Mouse (Mus musculus) CH12.LX (cell line): ENCODE measurements around the gene Nacc2. TPM values are rescaled to one million over a fixed set of nuclear protein-coding genes. Genes with fewer than 3 reads are reported as not detected.

Source experiments
- DNase-seq: peaks from one replicate; pipeline ENCODE4 v3.0.0-alpha.2; 2013; ENCODE audit errors: extremely low read depth
- H3K27ac ChIP-seq: 2 replicates; pipeline ENCODE4 v1.5.1; 2012; ENCODE audit warnings: low read depth, mild to moderate bottlenecking, control low read depth, moderate library complexity; ENCODE audit not compliant: insufficient read depth
- H3K27me3 ChIP-seq: replicated peaks from 2 replicates; pipeline ENCODE3; 2012; ENCODE audit warnings: inconsistent platforms
- H3K36me3 ChIP-seq, 2 experiments: replicated peaks in 1 of 2; 2 replicates each; pipeline versions ENCODE3 to v1.6.1; 2012; ENCODE audit warnings: inconsistent platforms in 1 of 2, low read length in 1 of 2, mild to moderate bottlenecking in 1 of 2, mixed read lengths in 1 of 2, moderate library complexity in 1 of 2; ENCODE audit not compliant: control insufficient read depth in 1 of 2, insufficient read depth in 1 of 2
- H3K4me1 ChIP-seq, 2 experiments: 2 replicates each; pipeline ENCODE4 v1.6.1; 2012; ENCODE audit warnings: inconsistent platforms in 1 of 2, moderate library complexity in 1 of 2; ENCODE audit not compliant: insufficient read depth in 2 of 2, control insufficient read depth in 1 of 2
- H3K4me2 ChIP-seq: 2 replicates; pipeline ENCODE4 v1.6.1; 2012; ENCODE audit warnings: low read depth, mild to moderate bottlenecking, control low read depth; ENCODE audit not compliant: poor library complexity, insufficient read depth, severe bottlenecking
- H3K4me3 ChIP-seq, 3 experiments: fragments of 150-350 bp in 1 of 3; sonication (generic) in 1 of 3; replicated peaks in 1 of 3; 2 replicates each; pipeline versions ENCODE3 to v1.5.1; 2011 to 2012; ENCODE audit warnings: low read depth in 2 of 3, low read length in 2 of 3, mild to moderate bottlenecking in 2 of 3, moderate library complexity in 2 of 3, control low read depth in 1 of 3, improper control_type of control experiment in 1 of 3, inconsistent platforms in 1 of 3, mixed read lengths in 1 of 3; ENCODE audit not compliant: poor library complexity in 1 of 3
- H3K79me2 ChIP-seq: replicated peaks from 2 replicates; pipeline ENCODE4 v1.6.1; 2012; ENCODE audit warnings: mild to moderate bottlenecking, moderate library complexity; ENCODE audit not compliant: control insufficient read depth, poor library complexity, insufficient read depth, severe bottlenecking; ENCODE audit errors: extremely low read depth
- H3K9ac ChIP-seq: 2 replicates; pipeline ENCODE4 v1.6.1; 2012; ENCODE audit warnings: low read depth, mild to moderate bottlenecking, control low read depth, moderate library complexity; ENCODE audit not compliant: insufficient read depth
- H3K9me3 ChIP-seq: replicated peaks from 2 replicates; pipeline ENCODE3; 2012; ENCODE audit warnings: low read length, inconsistent platforms, mixed read lengths
- BHLHE40 ChIP-seq: IDR thresholded peaks from 2 replicates; pipeline ENCODE4 v1.6.1; 2011; ENCODE audit warnings: mild to moderate bottlenecking, low read depth, low read length, improper control_type of control experiment
- CHD1 ChIP-seq: IDR thresholded peaks from 2 replicates; pipeline ENCODE4 v1.6.1; 2012; ENCODE audit warnings: low read depth, low read length, improper control_type of control experiment, inconsistent platforms
- CHD2 ChIP-seq: IDR thresholded peaks from 2 replicates; pipeline ENCODE4 v1.6.1; 2011; ENCODE audit warnings: low read length, improper control_type of control experiment
- CTCF ChIP-seq, 2 experiments: IDR thresholded peaks in 1 of 2; conservative IDR thresholded peaks in 1 of 2; 2 replicates each; pipeline ENCODE4 v1.5.1; 2011 to 2012; ENCODE audit warnings: low read depth in 2 of 2, low read length in 2 of 2, improper control_type of control experiment in 1 of 2, inconsistent platforms in 1 of 2, mild to moderate bottlenecking in 1 of 2, moderate library complexity in 1 of 2
- EP300 ChIP-seq: IDR thresholded peaks from 2 replicates; pipeline ENCODE4 v1.6.1; 2011; ENCODE audit warnings: low read length, improper control_type of control experiment
- GABPA ChIP-seq: IDR thresholded peaks from 2 replicates; pipeline ENCODE4 v1.6.1; 2012; ENCODE audit warnings: low read depth, low read length, improper control_type of control experiment, inconsistent platforms; ENCODE audit not compliant: insufficient replicate concordance
- HCFC1 ChIP-seq: IDR thresholded peaks from 2 replicates; pipeline ENCODE4 v1.6.1; 2012; ENCODE audit warnings: low read depth, mild to moderate bottlenecking, inconsistent platforms, low read length, improper control_type of control experiment
- IRF4 ChIP-seq: IDR thresholded peaks from 2 replicates; pipeline ENCODE4 v1.6.1; 2014; ENCODE audit warnings: low read depth, mild to moderate bottlenecking, inconsistent platforms, low read length, improper control_type of control experiment
- JUN ChIP-seq: IDR thresholded peaks from 2 replicates; pipeline ENCODE4 v1.6.1; 2011; ENCODE audit warnings: low read depth, mild to moderate bottlenecking, low read length, improper control_type of control experiment, moderate library complexity; ENCODE audit not compliant: insufficient read depth
- JUND ChIP-seq: conservative IDR thresholded peaks from 2 replicates; pipeline ENCODE4 v1.6.1; 2011; ENCODE audit warnings: low read depth, low read length, improper control_type of control experiment
- MAFK ChIP-seq: IDR thresholded peaks from 2 replicates; pipeline ENCODE4 v1.6.1; 2011; ENCODE audit warnings: low read length, improper control_type of control experiment; ENCODE audit not compliant: insufficient replicate concordance
- MAX ChIP-seq: IDR thresholded peaks from 2 replicates; pipeline ENCODE4 v1.6.1; 2011; ENCODE audit warnings: low read length, improper control_type of control experiment
- MEF2A ChIP-seq: IDR thresholded peaks from 2 replicates; pipeline ENCODE4 v1.6.1; 2014; ENCODE audit warnings: low read depth, mild to moderate bottlenecking, inconsistent platforms, low read length, improper control_type of control experiment, borderline replicate concordance
- MXI1 ChIP-seq: IDR thresholded peaks from 2 replicates; pipeline ENCODE4 v1.6.1; 2011; ENCODE audit warnings: mild to moderate bottlenecking, low read depth, low read length, improper control_type of control experiment
- MYC ChIP-seq: IDR thresholded peaks from 2 replicates; pipeline ENCODE4 v1.6.1; 2011; ENCODE audit warnings: low read depth, mild to moderate bottlenecking, improper control_type of control experiment, low read length
- NELFE ChIP-seq: IDR thresholded peaks from 2 replicates; pipeline ENCODE4 v1.6.1; 2011; ENCODE audit warnings: low read depth, low read length, improper control_type of control experiment
- NRF1 ChIP-seq: IDR thresholded peaks from 2 replicates; pipeline ENCODE4 v1.6.1; 2014; ENCODE audit warnings: low read depth, mild to moderate bottlenecking, inconsistent platforms, low read length, improper control_type of control experiment, moderate library complexity
- PAX5 ChIP-seq: IDR thresholded peaks from 2 replicates; pipeline ENCODE4 v1.6.1; 2012; ENCODE audit warnings: low read length, inconsistent platforms, mixed read lengths
- POLR2A ChIP-seq: IDR thresholded peaks from 2 replicates; pipeline ENCODE4 v1.6.1; 2011; ENCODE audit warnings: low read depth, mild to moderate bottlenecking, improper control_type of control experiment, low read length
- RAD21 ChIP-seq: IDR thresholded peaks from 2 replicates; pipeline ENCODE4 v1.6.1; 2011; ENCODE audit warnings: low read depth, mild to moderate bottlenecking, low read length, improper control_type of control experiment, moderate library complexity
- RCOR1 ChIP-seq: conservative IDR thresholded peaks from 2 replicates; pipeline ENCODE4 v1.6.1; 2012; ENCODE audit warnings: low read depth, mild to moderate bottlenecking, inconsistent platforms, low read length, improper control_type of control experiment
- SIN3A ChIP-seq: IDR thresholded peaks from 2 replicates; pipeline ENCODE4 v1.6.1; 2012; ENCODE audit warnings: low read length, improper control_type of control experiment, inconsistent platforms
- SMC3 ChIP-seq: IDR thresholded peaks from 2 replicates; pipeline ENCODE4 v1.6.1; 2011; ENCODE audit warnings: low read depth, low read length, improper control_type of control experiment
- TCF12 ChIP-seq: IDR thresholded peaks from 2 replicates; pipeline ENCODE4 v1.6.1; 2014; ENCODE audit warnings: low read depth, mild to moderate bottlenecking, inconsistent platforms, low read length, improper control_type of control experiment
- UBTF ChIP-seq: IDR thresholded peaks from 2 replicates; pipeline ENCODE4 v1.6.1; 2012; ENCODE audit warnings: low read depth, mild to moderate bottlenecking, inconsistent platforms, low read length, improper control_type of control experiment, moderate library complexity
- USF1 ChIP-seq: IDR thresholded peaks from 2 replicates; pipeline ENCODE4 v1.6.1; 2014; ENCODE audit warnings: low read depth, mild to moderate bottlenecking, inconsistent platforms, low read length, improper control_type of control experiment
- USF2 ChIP-seq: conservative IDR thresholded peaks from 2 replicates; pipeline ENCODE4 v1.6.1; 2011; ENCODE audit warnings: low read depth, low read length, improper control_type of control experiment
- ZKSCAN1 ChIP-seq: IDR thresholded peaks from 2 replicates; pipeline ENCODE4 v1.6.1; 2012; ENCODE audit warnings: low read depth, inconsistent platforms, low read length, improper control_type of control experiment, borderline replicate concordance
- ZMIZ1 ChIP-seq: IDR thresholded peaks from 2 replicates; pipeline ENCODE4 v1.6.1; 2012; ENCODE audit warnings: low read depth, mild to moderate bottlenecking, inconsistent platforms, low read length, improper control_type of control experiment
- dilution Hi-C: fragments of 300-500 bp; cut with MboI; formaldehyde crosslinking; loops from 2 replicates; pipeline ENCODE4 v1.14.3; 2020; ENCODE audit warnings: low sequenced_read_pairs; ENCODE audit not compliant: extremely low pct_unique_long_range_greater_than_20kb, extremely low pct_ligation_motif_present
- in situ Hi-C: fragments of 300-500 bp; cut with MboI; formaldehyde crosslinking; loops from 3 replicates; pipeline ENCODE4 v1.14.3; 2019; ENCODE audit warnings: low sequenced_read_pairs, low pct_ligation_motif_present, low pct_unique_long_range_greater_than_20kb, mixed read lengths
- polyA plus RNA-seq: library from polyadenylated mRNA; unstranded; fragments of >175 nt; gene quantifications from 2 replicates; pipeline ENCODE4 v1.2.1, GENCODE M21; 2012; ENCODE audit warnings: low read depth; ENCODE audit not compliant: insufficient read length
- total RNA-seq, 2 experiments: library from RNA; depleted of rRNA; stranded (reverse); fragments of 300-350 nt in 1 of 2; fragments of >200 nt in 1 of 2; gene quantifications; 2 replicates each; pipeline ENCODE4 v1.2.3; 2012 to 2014

The Nacc2 gene
- total and polyA plus RNA-seq, 3 experiments: 0.59 to 2.3 (median 1.1) TPM

DNA sequence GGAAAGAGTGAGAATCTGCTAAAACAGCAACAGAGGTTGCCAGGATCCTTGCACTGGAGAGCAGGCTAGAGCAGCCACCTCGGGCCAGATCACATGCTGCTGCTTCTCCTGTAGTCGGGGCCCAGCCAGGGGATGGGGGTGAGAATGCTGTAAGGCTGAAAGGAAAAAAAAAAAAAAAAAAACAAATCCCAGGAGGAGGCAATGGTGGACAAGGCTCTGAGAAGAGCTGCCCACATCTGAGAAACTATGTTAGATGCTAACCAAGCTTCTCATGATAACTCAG, 3.8 kb downstream of the Nacc2 start:
- H3K9ac ChIP-seq: no peak overlapping the region
- H3K4me1 ChIP-seq: peaks cover 6 to 34% of the 10 kb centered on the region in 2 experiments
- DNase-seq: no peak
- no peaks in the 10 kb centered on the region for H3K79me2 ChIP-seq
- H3K36me3 ChIP-seq: no peaks in the 10 kb centered on the region
- H3K4me2 ChIP-seq: no peak overlapping the region
- H3K27ac ChIP-seq: no peak overlapping the region
- dilution Hi-C loops: no loop called here
- H3K4me3 ChIP-seq: no peak overlapping the region
- peaks cover 29% of the 10 kb centered on the region for H3K27me3 ChIP-seq
- no peaks in the 10 kb centered on the region for H3K9me3 ChIP-seq
- in situ Hi-C loops: no loop called here
- TF ChIP-seq MEF2A: no peak
- TF ChIP-seq CHD1: no peak
- no peak for TF ChIP-seq NRF1
- no peak for TF ChIP-seq GABPA
- TF ChIP-seq CHD2: no peak
- no peak for TF ChIP-seq ZMIZ1
- no peak for TF ChIP-seq MAX
- TF ChIP-seq PAX5: no peak
- TF ChIP-seq RAD21: no peak
- TF ChIP-seq SIN3A: no peak
- no peak for TF ChIP-seq USF1
- no peak for TF ChIP-seq USF2
- no peak for TF ChIP-seq MYC
- no peak for TF ChIP-seq TCF12
- no peak for TF ChIP-seq POLR2A
- no peak for TF ChIP-seq ZKSCAN1
- TF ChIP-seq CTCF (conservative IDR thresholded peaks at IDR 0.05 in 1 of 2, IDR thresholded peaks at IDR 0.05 in 1 of 2; ENCODE audit: low read depth in 2 of 2, low read length in 2 of 2): no peak
- no peak for TF ChIP-seq HCFC1
- no peak for TF ChIP-seq NELFE

DNA sequence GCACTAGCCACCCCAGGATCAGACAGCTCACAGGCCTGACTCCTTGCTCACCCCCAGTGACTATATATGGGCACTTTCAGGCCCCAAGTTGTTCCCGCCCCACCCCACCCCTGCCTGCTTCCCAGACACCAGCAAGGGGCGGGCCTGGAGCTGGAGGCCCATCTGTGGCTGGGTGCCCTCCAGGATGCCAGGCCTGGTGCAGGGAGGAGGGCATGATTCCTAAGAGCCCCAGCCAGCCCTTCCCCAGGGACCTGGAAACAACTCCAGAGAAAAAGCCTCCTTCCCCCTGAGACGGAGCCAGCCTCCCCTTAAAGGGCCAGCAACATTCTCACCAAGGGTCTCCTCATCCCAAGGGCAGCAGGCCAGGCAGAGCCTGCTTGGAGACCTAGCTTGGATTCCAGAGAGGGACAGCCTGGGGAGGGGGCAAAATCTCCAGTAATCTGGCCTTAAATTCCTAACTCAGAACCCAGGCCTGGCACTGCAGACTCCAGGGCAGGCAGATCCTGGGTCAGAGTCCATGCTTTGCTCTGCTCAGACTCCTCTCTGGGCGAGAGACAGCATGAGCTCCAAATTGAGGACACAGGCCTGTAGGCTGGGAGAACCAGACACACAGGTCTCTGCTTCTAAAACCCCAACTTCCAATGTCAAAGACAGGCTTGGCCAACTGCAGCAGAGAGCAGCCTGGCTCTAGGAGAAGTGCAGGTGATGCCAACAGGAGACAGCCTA, 4.3 kb downstream of the Nacc2 start:
- Histone ChIP-seq H3K27me3 (peaks cover 29% of the 10 kb centered on the region), H3K4me2 (no peak overlapping the region), H3K9ac (no peak overlapping the region), H3K79me2 (no peaks in the 10 kb centered on the region), H3K9me3 (no peaks in the 10 kb centered on the region), H3K4me3 (no peak overlapping the region), H3K4me1 (peaks cover 6 to 33% of the 10 kb centered on the region in 2 experiments), H3K36me3 (no peaks in the 10 kb centered on the region), H3K27ac (no peak overlapping the region)
- no peak for TF ChIP-seq MAX
- no peak for TF ChIP-seq MAFK
- TF ChIP-seq USF2: no peak
- TF ChIP-seq RAD21: no peak
- no peak for TF ChIP-seq MXI1
- TF ChIP-seq SIN3A: no peak
- TF ChIP-seq RCOR1: no peak
- no peak for TF ChIP-seq UBTF
- TF ChIP-seq POLR2A: no peak
- TF ChIP-seq USF1: no peak
- TF ChIP-seq EP300: no peak
- no peak for TF ChIP-seq CHD2
- TF ChIP-seq SMC3: no peak
- no peak for TF ChIP-seq ZKSCAN1
- TF ChIP-seq JUND: no peak
- no peak for TF ChIP-seq HCFC1
- TF ChIP-seq IRF4: no peak
- no peak for TF ChIP-seq BHLHE40
- no peak for TF ChIP-seq JUN
- TF ChIP-seq MEF2A: no peak
- dilution Hi-C loops: no loop called here
- in situ Hi-C loops: no loop called here
- DNase-seq: no peak
